Mouse (Mus musculus) cortical plate, adult 2 months (tissue): ENCODE measurements around the gene Aqp12.

Source experiments
- CTCF ChIP-seq: fragments of 200-500 bp; IDR thresholded peaks from 2 replicates; pipeline ENCODE4 v1.5.1; 2011; ENCODE audit warnings: mild to moderate bottlenecking, control low read depth, low read length; ENCODE audit not compliant: insufficient read depth; ENCODE audit errors: extremely low read depth
- POLR2A ChIP-seq: fragments of 200-500 bp; IDR thresholded peaks from 2 replicates; pipeline ENCODE4 v1.6.1; 2011; ENCODE audit warnings: mild to moderate bottlenecking, low read length, control low read depth; ENCODE audit not compliant: insufficient read depth; ENCODE audit errors: extremely low read depth

DNA sequence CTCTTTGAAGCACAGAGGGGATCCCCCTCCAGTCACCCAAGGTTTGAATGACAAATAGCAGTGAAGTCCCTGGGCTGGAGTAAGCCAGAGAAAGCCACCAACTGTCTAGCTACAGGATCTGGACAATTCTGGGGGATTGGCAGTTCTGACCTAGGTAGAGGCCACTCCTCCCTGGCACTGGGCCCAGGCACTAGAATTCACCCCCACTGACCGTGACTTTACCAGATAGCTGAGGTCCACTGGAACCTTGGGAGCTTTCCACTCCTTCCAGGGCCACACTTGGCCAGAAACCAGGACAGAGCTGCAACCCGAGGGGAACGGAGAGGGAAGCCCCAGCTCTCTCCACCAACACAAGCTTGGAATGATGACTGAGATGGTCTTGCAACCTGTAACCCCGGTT is 3.1 kb downstream of the Aqp12 start:
- TF ChIP-seq CTCF (no peak), POLR2A (no peak)
